Mouse (Mus musculus) hindbrain, embryonic 14.5 days (tissue): ENCODE measurements at regions not wholly inside any gene's neighbourhood (a gene's known extent, or its start where the extent isn't known, plus 50 kb on each side); places are given as distances from the start of the nearest gene placed in this dataset. TPM values are rescaled to one million over a fixed set of nuclear protein-coding genes. Genes with fewer than 3 reads are reported as not detected.

Experiments used
- microRNA-seq: library from miRNA; unstranded; fragments of <30 nt; microRNA quantifications from one replicate; pipeline ENCODE4, GENCODE M21; 2016

Small RNA genes in the stretch of these regions (microRNA-seq; reads per million reads assigned to microRNA genes)
- not detected for gene Mir8099-2
